Mouse (Mus musculus) duodenum, adult 2 months (tissue): ENCODE measurements around the gene Neurl1a. TPM values are rescaled to one million over a fixed set of nuclear protein-coding genes. Genes with fewer than 3 reads are reported as not detected.

Experiments used
- polyA plus RNA-seq: library from polyadenylated mRNA; depleted of rRNA; stranded (reverse); fragments of >200 nt; gene quantifications from 2 replicates; pipeline ENCODE4 v1.2.3, GENCODE M21; 2012; ENCODE audit warnings: low replicate concordance; rRNA removed

Neurl1a gene
- polyA plus RNA-seq: 3.6 and 5.0 TPM in 2 replicates

DNA sequence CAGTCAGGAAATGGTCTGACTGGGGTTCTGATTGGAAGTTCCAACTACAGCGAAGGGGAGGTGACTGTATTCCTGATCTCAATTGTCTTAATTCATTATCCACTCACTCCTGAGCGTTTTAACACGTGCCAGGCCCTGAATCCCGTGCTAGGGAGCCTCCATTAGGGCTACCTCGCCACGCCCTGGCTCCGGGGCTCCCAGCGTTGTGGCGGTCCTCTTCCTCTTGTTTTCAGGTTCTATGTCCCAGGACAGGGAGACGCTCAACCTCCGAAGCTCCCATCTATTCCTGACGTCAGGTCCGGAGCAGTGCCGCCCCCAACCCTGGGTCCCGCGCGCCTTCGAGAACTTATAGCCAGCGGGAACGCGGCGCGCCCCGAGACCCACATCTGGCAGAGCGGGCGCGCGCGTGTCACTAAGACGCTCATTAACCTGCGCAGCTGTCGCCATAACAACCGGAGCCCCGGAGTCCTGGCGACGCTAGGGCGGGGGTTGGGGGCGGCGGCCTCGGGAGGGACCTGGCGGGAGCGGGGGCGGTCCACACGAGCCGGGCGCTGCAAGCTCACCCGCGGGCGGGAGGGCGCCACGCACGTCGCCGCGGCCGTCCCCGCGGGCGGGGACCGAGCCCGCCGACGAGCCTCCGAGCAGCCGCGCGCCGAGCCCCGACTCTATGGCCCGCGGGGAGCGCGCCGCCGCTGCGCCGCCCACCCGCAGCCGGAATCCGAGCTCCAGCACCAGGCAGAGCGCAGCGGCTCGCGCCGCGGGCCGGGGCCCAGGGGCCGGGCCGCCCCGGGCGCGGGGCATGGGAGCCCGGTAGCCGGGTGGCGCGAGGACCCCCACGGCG, at the start of gene Neurl1a:
Gene Neurl1a (plus strand): TSS at position 390 of the 841 bp plus-strand sequence.

DNA sequence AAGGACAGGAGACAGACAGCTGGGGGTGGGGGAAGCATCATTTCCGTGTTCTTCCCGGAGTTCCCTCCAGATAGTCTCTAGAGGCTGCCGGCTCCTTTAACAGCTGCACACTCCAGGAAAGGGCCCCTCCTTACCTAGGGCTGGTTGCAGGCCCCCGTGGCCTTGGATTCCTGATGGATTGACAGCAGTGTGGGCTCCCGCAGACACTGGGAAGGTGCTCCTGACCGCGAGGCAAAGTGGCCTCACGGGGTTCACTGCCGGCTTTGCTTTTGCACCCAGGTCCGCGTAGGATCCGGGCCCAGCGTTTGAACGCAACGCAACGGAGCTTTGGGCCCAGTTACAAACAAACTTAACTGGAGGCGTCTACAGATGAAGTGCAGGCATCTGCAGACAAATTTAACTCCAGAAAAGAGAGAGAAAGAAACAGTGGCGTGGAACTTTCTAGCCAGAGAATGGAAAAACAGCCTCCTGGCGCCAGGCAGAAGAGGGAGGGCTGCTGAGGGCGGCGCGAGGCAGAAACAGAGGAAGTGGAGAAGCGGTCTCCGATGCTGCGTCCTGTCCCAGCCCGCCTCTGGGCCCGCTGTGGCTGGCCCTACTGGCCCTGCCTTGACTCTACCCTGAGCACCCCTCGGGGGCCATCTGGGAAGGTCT, 40.7 kb upstream of the Neurl1a start, which contains the start of gene Calhm2:
Gene Calhm2 (minus strand): TSS at position 524 of the 651 bp plus-strand sequence.

DNA sequence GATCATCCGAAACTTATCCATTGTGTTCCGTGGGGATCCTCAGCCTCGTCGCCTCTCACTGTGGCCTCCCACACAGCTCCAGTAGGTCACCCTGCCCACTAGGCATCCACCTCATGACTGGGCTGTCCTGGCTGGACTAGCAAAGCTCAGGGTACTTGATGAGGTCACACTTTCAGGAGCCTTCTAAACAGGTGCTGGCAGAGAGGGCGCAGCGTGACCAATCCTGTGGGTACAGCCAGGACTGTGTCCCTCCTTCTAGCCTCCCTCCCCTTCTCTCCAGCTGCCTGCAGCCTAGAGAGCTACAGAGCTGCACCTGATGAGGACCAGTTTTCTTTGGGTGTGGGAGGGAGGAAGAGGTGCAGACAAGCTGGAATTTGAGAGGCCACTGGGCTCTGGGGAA, 34.5 kb upstream of the Neurl1a start, which contains the start of gene Calhm1:
Gene Calhm1 (minus strand): TSS at position 101 of the 400 bp plus-strand sequence.

GRCm38 (mm10) chr19:47157664-47158063, 21.0 kb upstream of the Neurl1a start, which contains the start of gene Calhm3:
TSS of gene Calhm3 (minus strand) at chr19:47157764.

Other genes with a start within 250 kb of the Neurl1a start
- 0.19 and 0.52 TPM in 2 replicates for gene Ina, start 164.1 kb upstream of the Neurl1a start, polyA plus RNA-seq
- gene Nt5c2, start 163.7 kb upstream of the Neurl1a start, polyA plus RNA-seq: 4.3 and 8.1 TPM in 2 replicates
- 5.4 and 6.8 TPM in 2 replicates for gene Pcgf6, start 127.9 kb upstream of the Neurl1a start, polyA plus RNA-seq
- gene Taf5, start 111.1 kb upstream of the Neurl1a start, polyA plus RNA-seq: 2.0 and 3.0 TPM in 2 replicates
- 24.7 and 31.2 TPM in 2 replicates for gene Usmg5, start 88.2 kb upstream of the Neurl1a start, polyA plus RNA-seq
- gene Pdcd11, start 88.1 kb upstream of the Neurl1a start, polyA plus RNA-seq: 3.6 and 3.7 TPM in 2 replicates
- 3.5 and 5.9 TPM in 2 replicates for gene Calhm2, start 40.5 kb upstream of the Neurl1a start, polyA plus RNA-seq
- not detected in 2 replicates for gene Calhm1, start 34.6 kb upstream of the Neurl1a start, polyA plus RNA-seq
- not detected in 2 replicates for gene Calhm3, start 21.1 kb upstream of the Neurl1a start, polyA plus RNA-seq